Mouse (Mus musculus) small intestine, adult 2 months (tissue): ENCODE measurements around the gene Txk. TPM values are rescaled to one million over a fixed set of nuclear protein-coding genes. Genes with fewer than 3 reads are reported as not detected.

Experiments
- H3K27ac ChIP-seq: fragments of 200-500 bp; 2 replicates; pipeline ENCODE4 v1.5.1; 2012; ENCODE audit warnings: low read depth, low read length, control low read depth, inconsistent platforms; ENCODE audit not compliant: insufficient read depth
- H3K27me3 ChIP-seq: fragments of 200-500 bp; 2 replicates; pipeline ENCODE4 v1.6.1; 2012; ENCODE audit warnings: mild to moderate bottlenecking, moderate library complexity, low read length, inconsistent platforms; ENCODE audit not compliant: control insufficient read depth, insufficient read depth
- H3K36me3 ChIP-seq: fragments of 200-500 bp; 2 replicates; pipeline ENCODE4 v1.6.1; 2012; ENCODE audit warnings: mild to moderate bottlenecking, low read length, control low read depth, inconsistent platforms; ENCODE audit not compliant: control insufficient read depth, insufficient read depth
- H3K4me1 ChIP-seq: fragments of 200-500 bp; 2 replicates; pipeline ENCODE4 v1.6.1; 2012; ENCODE audit warnings: low read length, inconsistent platforms, mixed read lengths; ENCODE audit not compliant: control insufficient read depth, insufficient read depth, insufficient read length
- H3K4me3 ChIP-seq: fragments of 200-500 bp; 2 replicates; pipeline ENCODE4 v1.5.1; 2012; ENCODE audit warnings: low read depth, mild to moderate bottlenecking, control low read depth, inconsistent platforms, low read length, moderate library complexity
- CTCF ChIP-seq: fragments of 200-500 bp; IDR thresholded peaks from 2 replicates; pipeline ENCODE4 v1.5.1; 2012; ENCODE audit warnings: low read depth, mild to moderate bottlenecking, control low read depth, inconsistent platforms, low read length, moderate library complexity, mixed read lengths; ENCODE audit not compliant: insufficient replicate concordance, insufficient read length; ENCODE audit errors: extremely low read depth
- POLR2A ChIP-seq: fragments of 200-500 bp; IDR thresholded peaks from 2 replicates; pipeline ENCODE4 v1.6.1; 2012; ENCODE audit warnings: low read depth, mild to moderate bottlenecking, control low read depth, inconsistent platforms, low read length, moderate library complexity
- WGBS: fragments of 180-500 bp; shearing (Covaris S2); methylation state at CpG from one replicate; pipeline ENCODE4 v1.1.7; 2018; 5-methylcytosine and 5-hydroxymethylcytosine counted together
- polyA plus RNA-seq: library from polyadenylated mRNA; depleted of rRNA; stranded (reverse); fragments of >200 nt; gene quantifications from 2 replicates; pipeline ENCODE4 v1.2.3, GENCODE M21; 2012

The Txk gene
- polyA plus RNA-seq, 1 experiment: 0.34 TPM

GRCm38 (mm10) chr5:72698343-72698742, 54.2 kb downstream of the Txk start:
- Histone ChIP-seq H3K4me3 (no peak overlapping the region), H3K4me1 (no peaks in the 10 kb centered on the region), H3K27me3 (no peaks in the 10 kb centered on the region), H3K36me3 (no peaks in the 10 kb centered on the region), H3K27ac (no peak overlapping the region)
- no peak for TF ChIP-seq CTCF
- no peak for TF ChIP-seq POLR2A
- WGBS: 74% methylated on average over 3 of the region's 3 CpGs

GRCm38 (mm10) chr5:72696491-72696890, 56.1 kb downstream of the Txk start:
- no peak overlapping the region for H3K27ac ChIP-seq
- no peaks in the 10 kb centered on the region for H3K4me1 ChIP-seq
- no peaks in the 10 kb centered on the region for H3K36me3 ChIP-seq
- H3K27me3 ChIP-seq: no peaks in the 10 kb centered on the region
- no peak overlapping the region for H3K4me3 ChIP-seq
- no peak for TF ChIP-seq CTCF
- 69% methylated on average over 13 of the region's 13 CpGs for WGBS

DNA sequence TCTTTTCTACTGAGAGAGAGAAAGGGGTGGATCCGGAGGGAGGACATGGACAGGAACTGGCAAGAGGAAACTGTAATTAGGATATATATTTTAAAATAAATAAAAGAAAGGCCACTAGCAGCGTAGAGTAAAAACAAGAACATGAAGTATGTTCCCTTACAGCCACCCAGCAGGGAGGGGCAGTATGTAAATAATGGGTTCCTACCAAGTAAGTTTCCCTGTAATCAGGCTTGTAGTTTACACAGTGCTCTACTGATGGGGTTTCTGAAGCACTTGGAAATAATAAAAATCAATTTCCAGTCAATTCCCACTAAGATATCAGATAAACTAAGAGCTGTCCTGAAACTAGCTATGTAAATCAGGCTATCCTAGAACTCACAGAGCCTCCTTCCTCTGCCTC, 57.9 kb downstream of the Txk start:
- Histone ChIP-seq H3K36me3 (no peaks in the 10 kb centered on the region), H3K4me1 (no peaks in the 10 kb centered on the region), H3K27me3 (no peaks in the 10 kb centered on the region), H3K4me3 (no peak overlapping the region), H3K27ac (no peak overlapping the region)
- no peak for TF ChIP-seq POLR2A
- no peak for TF ChIP-seq CTCF
- 28% methylated on average over 2 of the region's 2 CpGs for WGBS

DNA sequence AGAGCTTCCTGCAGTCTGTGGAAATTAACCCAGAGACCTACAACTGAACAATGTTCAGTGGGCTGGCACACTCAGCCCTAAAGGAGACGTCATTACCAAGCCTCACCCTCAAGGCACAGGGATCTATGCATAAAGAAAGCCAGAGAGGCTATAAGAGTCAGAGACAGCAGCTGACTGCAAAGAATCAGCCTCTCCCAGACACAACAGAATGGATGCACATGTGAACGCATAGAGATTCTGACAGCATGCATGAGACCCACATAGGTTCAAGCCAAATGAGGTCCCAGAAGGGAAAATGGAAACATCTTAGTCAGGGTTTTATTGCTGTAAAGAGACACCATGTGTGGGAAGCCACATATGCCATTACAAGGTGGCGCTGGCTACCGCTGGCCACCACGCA, 62.1 kb downstream of the Txk start:
- no peaks in the 10 kb centered on the region for H3K27me3 ChIP-seq
- WGBS: 92% methylated on average over 5 of the region's 5 CpGs
- TF ChIP-seq CTCF: no peak
- no peak for TF ChIP-seq POLR2A

DNA sequence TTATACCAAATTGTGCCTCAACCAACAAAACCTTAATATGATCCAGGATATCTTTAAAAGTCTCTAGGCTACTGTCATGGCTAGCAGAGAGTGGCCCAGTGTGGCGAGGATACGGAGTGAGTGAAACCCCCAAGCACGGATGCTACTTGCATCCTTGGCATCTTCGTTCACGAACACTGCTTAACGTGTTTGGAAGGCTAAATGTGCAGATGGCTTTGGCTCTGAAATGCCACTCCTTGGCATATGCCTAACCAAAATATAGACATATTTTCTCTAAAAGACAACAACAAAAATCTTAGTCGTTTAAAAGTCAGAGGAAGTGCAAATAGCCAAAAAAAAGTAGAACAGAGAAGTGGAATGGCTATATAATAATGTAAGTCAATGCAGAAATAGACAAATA, 63.0 kb downstream of the Txk start:
- Histone ChIP-seq H3K4me1 (no peaks in the 10 kb centered on the region), H3K4me3 (no peak overlapping the region), H3K36me3 (no peaks in the 10 kb centered on the region), H3K27ac (no peak overlapping the region), H3K27me3 (no peaks in the 10 kb centered on the region)
- 92% methylated on average over 7 of the region's 7 CpGs for WGBS
- TF ChIP-seq CTCF (no peak), POLR2A (no peak)

More for the DNA sequence above, 62.1 kb downstream of the Txk start:
- Histone ChIP-seq H3K4me1 (no peaks in the 10 kb centered on the region), H3K27ac (no peak overlapping the region), H3K36me3 (no peaks in the 10 kb centered on the region), H3K4me3 (no peak overlapping the region)

DNA sequence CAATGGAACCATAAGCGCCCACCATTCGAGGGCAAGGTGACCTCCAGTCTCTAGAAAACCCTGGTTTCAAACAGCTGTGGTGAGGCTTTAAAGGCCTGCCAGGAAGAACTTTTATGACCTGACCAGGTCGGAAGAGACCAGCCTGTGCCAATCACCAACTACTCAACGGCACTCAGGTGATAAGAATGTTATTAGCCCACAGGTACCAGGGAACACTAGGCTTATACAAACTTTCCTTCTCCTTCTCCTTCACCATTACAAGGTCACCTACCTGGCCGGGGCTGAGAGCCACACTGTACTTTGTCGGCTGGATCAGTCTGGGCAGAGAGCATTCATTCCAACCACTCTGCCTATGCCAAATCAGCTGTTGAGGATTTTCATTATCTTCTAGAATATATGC, 71.1 kb downstream of the Txk start:
- H3K4me3 ChIP-seq: no peak overlapping the region
- peaks cover 4% of the 10 kb centered on the region; the same call in 1 of the 2 replicates for H3K4me1 ChIP-seq
- WGBS: 27% methylated on average over 6 of the region's 6 CpGs
- H3K36me3 ChIP-seq: no peaks in the 10 kb centered on the region
- no peak overlapping the region for H3K27ac ChIP-seq
- TF ChIP-seq CTCF (no peak), POLR2A (no peak)
- H3K27me3 ChIP-seq: no peaks in the 10 kb centered on the region

DNA sequence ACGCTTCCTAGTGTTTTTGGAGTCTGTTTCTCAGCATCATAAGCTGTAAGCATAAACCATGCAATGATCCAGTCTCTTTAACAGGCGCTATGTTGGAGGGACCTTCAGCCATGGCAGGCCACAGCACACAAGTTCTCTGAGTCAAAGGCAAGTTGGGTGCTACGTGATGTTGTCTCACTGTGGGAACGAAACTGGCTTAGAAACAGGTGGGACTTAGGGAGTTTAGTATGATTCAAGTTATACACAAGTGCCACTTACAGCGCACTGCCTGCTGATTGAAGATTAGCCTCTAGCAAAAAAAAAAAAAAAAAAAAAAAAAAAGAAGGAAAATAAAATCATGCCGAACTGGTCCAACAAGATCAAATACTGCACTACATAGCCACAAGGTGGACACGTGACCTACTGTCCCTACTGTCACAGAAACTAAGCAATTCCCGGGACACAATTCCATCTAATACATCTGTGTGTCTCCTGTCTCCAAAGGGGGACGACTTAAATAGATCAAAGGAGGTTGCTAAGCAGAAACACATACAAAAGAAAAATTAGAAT, 77.5 kb downstream of the Txk start:
- Histone ChIP-seq H3K27me3 (no peaks in the 10 kb centered on the region), H3K4me3 (no peak overlapping the region), H3K27ac (no peak overlapping the region), H3K4me1 (no peaks in the 10 kb centered on the region), H3K36me3 (peaks cover 7% of the 10 kb centered on the region)
- 32% methylated on average over 9 of the region's 9 CpGs for WGBS
- TF ChIP-seq CTCF: no peak
- no peak for TF ChIP-seq POLR2A
